Mouse (Mus musculus): ENCODE data around the gene Rab7b. TPM values are rescaled to one million over a fixed set of nuclear protein-coding genes. Genes with fewer than 3 reads are reported as not detected.

The Rab7b gene
- total and polyA plus RNA-seq, 3 experiments: 0.19 TPM; not detected in 2

- no peak overlapping the region for H3K27ac ChIP-seq (ENCODE audit: insufficient read depth, low read depth)
- no peak overlapping the region for H3K4me2 ChIP-seq (ENCODE audit: insufficient read depth, low read depth, poor library complexity, severe bottlenecking)
- no peak for TF ChIP-seq TBP (conservative IDR thresholded peaks at IDR 0.05; ENCODE audit: low read depth, low read length)
- TF ChIP-seq NELFE (IDR thresholded peaks at IDR 0.05; ENCODE audit: low read depth, low read length): no peak
- no peak for TF ChIP-seq EP300 (IDR thresholded peaks at IDR 0.05; ENCODE audit: low read length)
- TF ChIP-seq KAT2A (IDR thresholded peaks at IDR 0.05; ENCODE audit: insufficient replicate concordance, low read length): no peak
- no peak for TF ChIP-seq USF2 (conservative IDR thresholded peaks at IDR 0.05; ENCODE audit: low read depth, low read length)
- no peak for TF ChIP-seq BHLHE40 (IDR thresholded peaks at IDR 0.05; ENCODE audit: low read depth, low read length)
- no peak for TF ChIP-seq ELF1 (IDR thresholded peaks at IDR 0.05; ENCODE audit: low read depth, low read length)
- TF ChIP-seq MXI1 (IDR thresholded peaks at IDR 0.05; ENCODE audit: low read depth, low read length): no peak
- TF ChIP-seq CHD2 (IDR thresholded peaks at IDR 0.05; ENCODE audit: low read length): no peak
- no peak for TF ChIP-seq MEF2A (IDR thresholded peaks at IDR 0.05; ENCODE audit: borderline replicate concordance, low read depth, low read length)
- no peak for TF ChIP-seq PAX5 (IDR thresholded peaks at IDR 0.05; ENCODE audit: low read length)
- TF ChIP-seq USF1 (IDR thresholded peaks at IDR 0.05; ENCODE audit: low read depth, low read length): no peak
- TF ChIP-seq CTCF (conservative IDR thresholded peaks at IDR 0.05 in 1 of 2, IDR thresholded peaks at IDR 0.05 in 1 of 2; ENCODE audit: low read depth in 2 of 2, low read length in 2 of 2): no peak
- no peak for TF ChIP-seq JUND (conservative IDR thresholded peaks at IDR 0.05; ENCODE audit: low read depth, low read length)
- no peaks in the 10 kb centered on the region for H3K27me3 ChIP-seq (replicated peaks)
- H3K9ac ChIP-seq (ENCODE audit: insufficient read depth, low read depth): no peak overlapping the region
- DNase-seq (ENCODE audit: extremely low read depth): no peak
- no peaks in the 10 kb centered on the region for H3K79me2 ChIP-seq (replicated peaks; ENCODE audit: control insufficient read depth, extremely low read depth, insufficient read depth, poor library complexity, severe bottlenecking)
- peaks cover 0 to 6% of the 10 kb centered on the region in 2 experiments; a peak in 1 of 4 replicates for H3K4me1 ChIP-seq (ENCODE audit: control insufficient read depth in 1 of 2, insufficient read depth in 2 of 2)
- in situ Hi-C loops (cut with MboI; ENCODE audit: low pct_ligation_motif_present, low pct_unique_long_range_greater_than_20kb, low sequenced_read_pairs): loop anchor here (5.0 kb wide), 1 partner anchor 84 kb away; no protein-coding TSS in a partner anchor
- dilution Hi-C loops (cut with MboI; ENCODE audit: extremely low pct_ligation_motif_present, extremely low pct_unique_long_range_greater_than_20kb, low sequenced_read_pairs): no loop called here
- H3K36me3 ChIP-seq (replicated peaks in 1 of 2; ENCODE audit: control insufficient read depth in 1 of 2, insufficient read depth in 1 of 2, low read length in 1 of 2): no peaks in the 10 kb centered on the region
- H3K4me3 ChIP-seq (replicated peaks in 1 of 3; ENCODE audit: low read depth in 2 of 3, low read length in 2 of 3, poor library complexity in 1 of 3): no peak overlapping the region
- H3K9me3 ChIP-seq (replicated peaks; ENCODE audit: low read length): no peaks in the 10 kb centered on the region
Measured at GRCm38 (mm10) chr1:131663286-131663995, 25.1 kb upstream of the Rab7b start.

GRCm38 (mm10) chr1:131664136-131664535, 24.4 kb upstream of the Rab7b start:
- dilution Hi-C loops (cut with MboI; ENCODE audit: extremely low pct_ligation_motif_present, extremely low pct_unique_long_range_greater_than_20kb, low sequenced_read_pairs): no loop called here
- in situ Hi-C loops (cut with MboI; ENCODE audit: low pct_ligation_motif_present, low pct_unique_long_range_greater_than_20kb, low sequenced_read_pairs): loop anchor here (5.0 kb wide), 1 partner anchor 83 kb away; no protein-coding TSS in a partner anchor
- TF ChIP-seq MYC (IDR thresholded peaks at IDR 0.05; ENCODE audit: low read depth, low read length): no peak
- TF ChIP-seq NRF1 (IDR thresholded peaks at IDR 0.05; ENCODE audit: low read depth, low read length): no peak
- TF ChIP-seq PAX5 (IDR thresholded peaks at IDR 0.05; ENCODE audit: low read length): no peak
- TF ChIP-seq ZC3H11A (IDR thresholded peaks at IDR 0.05; ENCODE audit: low read depth, low read length): no peak
- no peak for TF ChIP-seq KAT2A (IDR thresholded peaks at IDR 0.05; ENCODE audit: insufficient replicate concordance, low read length)
- TF ChIP-seq NELFE (IDR thresholded peaks at IDR 0.05; ENCODE audit: low read depth, low read length): no peak
- TF ChIP-seq POLR2AphosphoS2 (IDR thresholded peaks at IDR 0.05; ENCODE audit: low read depth, low read length): no peak
- Histone ChIP-seq H3K27ac (ENCODE audit: insufficient read depth, low read depth) (no peak overlapping the region), H3K9me3 (replicated peaks; ENCODE audit: low read length) (no peaks in the 10 kb centered on the region), H3K4me1 (ENCODE audit: control insufficient read depth in 1 of 2, insufficient read depth in 2 of 2) (0 out of 4 replicates have a peak, but pooled peaks cover 0 to 4% of the 10 kb centered on the region in 2 experiments), H3K79me2 (replicated peaks; ENCODE audit: control insufficient read depth, extremely low read depth, insufficient read depth, poor library complexity, severe bottlenecking) (no peaks in the 10 kb centered on the region), H3K9ac (ENCODE audit: insufficient read depth, low read depth) (no peak overlapping the region), H3K27me3 (replicated peaks) (no peaks in the 10 kb centered on the region), H3K4me3 (replicated peaks in 1 of 3; ENCODE audit: low read depth in 2 of 3, low read length in 2 of 3, poor library complexity in 1 of 3) (no peak overlapping the region), H3K4me2 (ENCODE audit: insufficient read depth, low read depth, poor library complexity, severe bottlenecking) (no peak overlapping the region), H3K36me3 (replicated peaks in 1 of 2; ENCODE audit: control insufficient read depth in 1 of 2, insufficient read depth in 1 of 2, low read length in 1 of 2) (no peaks in the 10 kb centered on the region)
- DNase-seq (ENCODE audit: extremely low read depth): no peak
